Mouse (Mus musculus) midbrain, postnatal 0 days (tissue): Measurements from ENCODE around the gene Hspg2. TPM values are rescaled to one million over a fixed set of nuclear protein-coding genes. Genes with fewer than 3 reads are reported as not detected.

ENCODE experiments used
- ATAC-seq: fragments of 200-750 bp; cut with Nextera tagmentation; 2 replicates; pipeline ENCODE4 v1.8.0; 2017; ENCODE audit warnings: moderate number of reproducible peaks, mild to moderate bottlenecking, moderate TSS enrichment, moderate library complexity; ENCODE audit not compliant: low FRiP score
- DNase-seq: peaks from one replicate; pipeline ENCODE4 v3.0.0-alpha.2; 2015; ENCODE audit warnings: low spot score
- H3K27ac ChIP-seq: fragments of 300-500 bp; sonication (generic); 2 replicates; pipeline ENCODE4 v1.5.1; 2014; ENCODE audit warnings: low read depth, mild to moderate bottlenecking, low read length, mixed read lengths
- H3K27me3 ChIP-seq: fragments of 300-500 bp; sonication (generic); 2 replicates; pipeline ENCODE4 v1.6.1; 2014; ENCODE audit warnings: low read length, control low read depth, mixed read lengths; ENCODE audit not compliant: insufficient read depth
- H3K36me3 ChIP-seq: fragments of 300-500 bp; sonication (generic); 2 replicates; pipeline ENCODE4 v1.6.1; 2014; ENCODE audit warnings: low read length, control low read depth, mixed read lengths; ENCODE audit not compliant: insufficient read depth
- H3K4me1 ChIP-seq: fragments of 300-500 bp; sonication (generic); 2 replicates; pipeline ENCODE4 v1.6.1; 2014; ENCODE audit warnings: mild to moderate bottlenecking, control low read depth, antibody characterized with exemption, low read length, mixed read lengths; ENCODE audit not compliant: insufficient read depth
- H3K4me2 ChIP-seq: fragments of 300-500 bp; sonication (generic); 2 replicates; pipeline ENCODE4 v1.6.1; 2014; ENCODE audit warnings: low read depth, mild to moderate bottlenecking, low read length, mixed read lengths; ENCODE audit not compliant: poor library complexity, severe bottlenecking
- H3K4me3 ChIP-seq: fragments of 300-500 bp; sonication (generic); 2 replicates; pipeline ENCODE4 v1.5.1; 2014; ENCODE audit warnings: low read depth, mild to moderate bottlenecking, low read length, moderate library complexity
- H3K9ac ChIP-seq: fragments of 300-500 bp; sonication (generic); replicated peaks from 2 replicates; pipeline ENCODE4 v1.6.1; 2014; ENCODE audit warnings: mild to moderate bottlenecking, low read length, moderate library complexity, mixed read lengths; ENCODE audit not compliant: poor library complexity, severe bottlenecking
- H3K9me3 ChIP-seq: fragments of 300-500 bp; sonication (generic); 2 replicates; pipeline ENCODE4 v1.6.1; 2016; ENCODE audit warnings: low read length, control low read depth
- CTCF ChIP-seq: IDR thresholded peaks from 2 replicates; pipeline ENCODE4 v1.5.1; 2016; ENCODE audit warnings: antibody characterized with exemption, mild to moderate bottlenecking
- WGBS: fragments of 180-500 bp; shearing (Covaris S2); extraction: QIAGEN DNeasy Blood & Tissue Kit; methylation state at CpG from one replicate; pipeline ENCODE4 v1.1.7; 2014; 5-methylcytosine and 5-hydroxymethylcytosine counted together
- polyA plus RNA-seq: library from polyadenylated mRNA; unstranded; fragments of >200 nt; fragmentation: Nextera tagmentation; extraction: Ambion mirVana; gene quantifications from 2 replicates; pipeline ENCODE4 v1.2.1, GENCODE M21; 2015
- total RNA-seq: library from RNA; depleted of rRNA; stranded (reverse); fragments of >200 nt; gene quantifications from 2 replicates; pipeline ENCODE4 v1.2.3, GENCODE M21; 2014

Hspg2 gene
- total and polyA plus RNA-seq, 2 experiments from 2014 or later: 2.2 to 30.5 TPM

DNA sequence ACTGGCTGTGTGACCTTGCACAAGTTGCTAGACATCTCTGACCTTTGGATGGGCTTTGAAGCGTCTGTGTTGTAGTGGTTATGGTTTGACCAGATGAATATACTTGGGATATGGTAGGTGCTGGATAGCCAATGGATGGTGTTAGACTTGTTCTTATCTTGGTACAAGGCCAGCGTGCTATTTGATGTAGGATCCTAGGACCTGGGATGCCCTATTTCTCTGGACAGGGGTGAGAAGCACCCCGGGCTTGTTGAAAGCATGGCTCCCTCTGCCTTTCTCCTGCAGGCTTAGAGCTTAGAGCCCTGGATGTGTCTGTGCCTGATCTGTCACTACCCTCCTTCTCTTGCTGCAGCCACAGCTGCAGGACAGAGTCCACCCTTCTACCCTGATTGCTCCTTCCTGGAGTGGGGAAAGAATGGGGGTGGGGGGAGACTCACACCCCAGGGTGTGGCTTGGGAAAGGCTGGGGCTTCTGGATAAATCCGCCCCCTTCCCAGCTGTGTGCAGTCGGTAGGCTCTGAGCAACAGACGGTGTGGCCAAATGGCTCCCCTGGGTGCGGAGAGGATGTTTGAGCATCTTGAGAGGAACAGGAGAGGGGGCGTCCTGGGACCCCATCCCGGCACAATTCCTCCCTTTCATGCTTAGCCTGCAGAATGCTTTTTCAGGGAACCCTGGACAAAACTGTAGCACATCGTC lies 7.6 kb downstream of the Hspg2 start:
- no peak for ATAC-seq
- no peak for TF ChIP-seq CTCF
- Histone ChIP-seq H3K27ac (no peak overlapping the region), H3K27me3 (no peaks in the 10 kb centered on the region), H3K4me3 (no peak overlapping the region), H3K4me1 (no peaks in the 10 kb centered on the region), H3K9me3 (no peaks in the 10 kb centered on the region), H3K36me3 (no peaks in the 10 kb centered on the region), H3K4me2 (no peak overlapping the region), H3K9ac (no peak overlapping the region)
- DNase-seq: no peak
- whole genome bisulfite sequencing: 41% methylated on average over 10 of the region's 10 CpGs

- Histone ChIP-seq H3K4me3 (no peak overlapping the region), H3K4me2 (no peak overlapping the region), H3K27ac (no peak overlapping the region), H3K9ac (no peak overlapping the region), H3K9me3 (no peaks in the 10 kb centered on the region), H3K27me3 (no peaks in the 10 kb centered on the region), H3K36me3 (no peaks in the 10 kb centered on the region), H3K4me1 (no peaks in the 10 kb centered on the region)
- TF ChIP-seq CTCF: no peak
- WGBS: 28% methylated on average over 17 of the region's 17 CpGs
- DNase-seq (no peak), ATAC-seq (no peak)
Observed at GRCm38 (mm10) chr4:137476761-137477237, 8.2 kb downstream of the Hspg2 start.

GRCm38 (mm10) chr4:137477611-137478010 lies 9.0 kb downstream of the Hspg2 start:
- Histone ChIP-seq H3K4me2 (no peak overlapping the region), H3K36me3 (no peaks in the 10 kb centered on the region), H3K9me3 (no peaks in the 10 kb centered on the region), H3K27ac (no peak overlapping the region), H3K27me3 (no peaks in the 10 kb centered on the region), H3K4me1 (no peaks in the 10 kb centered on the region), H3K9ac (no peak overlapping the region), H3K4me3 (no peak overlapping the region)
- no peak for TF ChIP-seq CTCF
- no peak for DNase-seq
- no peak for ATAC-seq
- 62% methylated on average over 6 of the region's 6 CpGs for WGBS

GRCm38 (mm10) chr4:137478306-137478705 lies 9.7 kb downstream of the Hspg2 start:
- H3K27me3 ChIP-seq: no peaks in the 10 kb centered on the region
- WGBS: 57% methylated on average over 5 of the region's 5 CpGs
- no peak overlapping the region for H3K4me3 ChIP-seq
- no peak overlapping the region for H3K9ac ChIP-seq
- DNase-seq: no peak
- no peaks in the 10 kb centered on the region for H3K9me3 ChIP-seq
- H3K4me1 ChIP-seq: no peaks in the 10 kb centered on the region
- no peak overlapping the region for H3K4me2 ChIP-seq
- H3K27ac ChIP-seq: no peak overlapping the region
- ATAC-seq: no peak
- no peak for TF ChIP-seq CTCF
- no peaks in the 10 kb centered on the region for H3K36me3 ChIP-seq

GRCm38 (mm10) chr4:137479757-137480156 lies 11.2 kb downstream of the Hspg2 start:
- no peaks in the 10 kb centered on the region for H3K4me1 ChIP-seq
- no peak for ATAC-seq
- H3K4me2 ChIP-seq: no peak overlapping the region
- no peak overlapping the region for H3K27ac ChIP-seq
- no peak overlapping the region for H3K9ac ChIP-seq
- no peaks in the 10 kb centered on the region for H3K36me3 ChIP-seq
- no peak for DNase-seq
- WGBS: 17% methylated on average over 6 of the region's 6 CpGs
- H3K9me3 ChIP-seq: no peaks in the 10 kb centered on the region
- H3K4me3 ChIP-seq: no peak overlapping the region
- no peak for TF ChIP-seq CTCF
- H3K27me3 ChIP-seq: no peaks in the 10 kb centered on the region

DNA sequence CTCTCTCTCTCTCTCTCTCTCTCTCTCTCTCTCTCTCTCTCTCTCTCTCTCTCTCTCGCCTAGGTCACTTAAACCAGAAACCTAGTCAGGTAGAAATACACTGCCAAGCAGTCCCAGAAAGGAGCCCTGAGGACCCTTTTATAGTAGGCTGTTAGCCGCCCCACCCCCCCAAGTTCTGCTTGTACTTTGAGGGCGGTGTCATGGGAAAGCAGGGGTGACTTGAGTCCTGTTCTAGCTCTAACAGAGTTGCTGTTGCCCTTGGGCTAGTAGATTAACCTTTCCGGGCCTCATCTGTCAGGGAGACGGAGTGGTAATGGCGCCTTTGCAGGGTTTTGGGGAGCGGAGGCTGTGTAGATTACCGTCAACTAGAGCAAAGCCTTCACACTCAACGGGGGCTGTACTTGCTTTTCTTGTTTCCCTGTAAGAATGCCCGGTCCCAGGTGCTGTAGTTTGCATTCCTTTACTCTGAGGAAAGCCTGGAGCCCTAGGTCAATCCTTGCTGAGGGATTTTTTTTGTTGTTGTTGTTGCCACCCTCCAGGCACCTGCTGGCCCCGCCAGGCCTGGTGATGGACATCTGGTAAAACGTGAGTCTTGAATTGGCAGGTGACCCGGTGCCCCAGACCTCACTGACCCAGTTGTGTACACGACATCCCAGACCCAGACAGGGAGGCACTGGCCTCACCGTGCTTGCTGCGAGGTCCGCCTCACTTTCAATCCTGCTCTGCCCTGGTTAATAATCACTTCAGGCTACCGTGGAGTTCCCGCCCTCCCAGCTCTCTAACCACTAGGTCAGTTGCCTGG lies 11.8 kb downstream of the Hspg2 start:
- WGBS: 35% methylated on average over 19 of the region's 19 CpGs
- ATAC-seq (no peak), DNase-seq (no peak)
- TF ChIP-seq CTCF: no peak
- no peak overlapping the region for H3K4me3 ChIP-seq
- H3K4me2 ChIP-seq: no peak overlapping the region
- no peak overlapping the region for H3K27ac ChIP-seq
- H3K27me3 ChIP-seq: no peaks in the 10 kb centered on the region
- no peaks in the 10 kb centered on the region for H3K4me1 ChIP-seq
- H3K9ac ChIP-seq: no peak overlapping the region
- H3K9me3 ChIP-seq: no peaks in the 10 kb centered on the region
- H3K36me3 ChIP-seq: no peaks in the 10 kb centered on the region
